Comparison of ENCODE assay signal across 8 mouse cellular contexts in the genomic region with DNA sequence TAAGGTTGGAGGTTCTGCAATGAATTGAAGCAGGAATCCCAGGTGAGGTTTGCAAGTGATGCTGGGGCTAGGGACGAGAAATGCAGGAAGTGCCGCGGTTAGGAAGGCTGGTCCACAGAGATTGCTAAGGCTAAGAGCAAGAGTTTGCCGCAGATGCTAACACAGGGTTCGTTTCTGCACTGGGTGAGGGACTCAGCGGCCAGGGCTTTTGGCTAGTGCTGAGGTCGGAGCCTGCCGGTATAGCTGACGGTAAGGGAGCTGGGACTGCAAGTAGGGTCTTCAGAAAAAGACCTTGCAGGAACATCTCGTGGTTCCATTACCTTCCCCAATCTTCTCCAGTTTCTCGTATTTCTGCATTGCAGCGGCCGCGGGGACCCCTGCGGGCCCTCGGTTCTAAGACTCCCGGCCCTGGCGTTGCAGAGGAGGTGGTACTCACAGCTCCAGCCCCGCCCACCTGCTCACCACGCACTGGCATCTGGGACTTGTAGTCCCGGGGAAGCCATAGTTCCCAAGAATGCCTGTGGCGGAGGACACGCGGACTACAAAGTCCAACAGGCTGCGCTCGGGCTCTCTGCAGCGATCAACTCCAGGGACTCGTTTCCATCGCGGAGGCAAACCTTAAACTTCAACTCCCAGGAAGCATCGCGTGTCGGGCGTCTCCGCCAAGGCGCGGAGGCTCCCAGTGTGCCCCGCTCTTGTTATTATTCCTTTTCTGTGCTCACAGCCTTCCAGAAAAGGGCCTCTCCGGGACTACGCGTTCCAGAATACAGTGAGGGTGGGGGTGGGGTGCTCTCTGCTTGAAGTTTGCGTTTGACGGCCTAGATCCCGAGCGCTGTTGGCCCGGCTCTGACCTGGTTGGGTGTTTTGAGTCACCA. TPM values are rescaled to one million over a fixed set of nuclear protein-coding genes. Genes with fewer than 3 reads are reported as not detected.
DNase-seq lines count a peak whose midpoint lies in the region; ATAC-seq lines count a peak whose summit lies in the region.

A gene (minus strand): TSS at position 402 of the 875 bp plus-strand sequence.
A gene (plus strand): TSS at position 709 of the 875 bp plus-strand sequence.

- H3K9ac ChIP-seq in forebrain, embryonic 14.5 days (ENCODE audit: low read length) = peak within 1 kb of the TSS; percentile 84
- peak within 1 kb of the TSS; percentile 81 for H3K9ac ChIP-seq in neural tube, embryonic 15.5 days (replicated peaks)

- H3K9me3 ChIP-seq in forebrain, embryonic 14.5 days (replicated peaks; ENCODE audit: control insufficient read depth, low read length) = no peaks in the 10 kb centered on the region
- H3K9me3 ChIP-seq in neural tube, embryonic 15.5 days (replicated peaks) = no peaks in the 10 kb centered on the region

- DNase-seq in ES-CJ7 (ENCODE audit: low read depth, low spot score) = peak; percentile 100
- peak; percentile 98 for DNase-seq in cerebellum, adult 11 months
- peak; percentile 100 for DNase-seq in forebrain, embryonic 14.5 days (ENCODE audit: low spot score)
- DNase-seq in heart, postnatal 14 days = peak; percentile 95 to 98
- DNase-seq in layer of hippocampus, adult 11-12 months (ENCODE audit: low spot score) = peak; percentile 99
- peak; percentile 99 for DNase-seq in lung, adult 18-20 months
- DNase-seq in testis, postnatal 14 days (ENCODE audit: low spot score) = peak; percentile 99

- H3K36me3 ChIP-seq in forebrain, embryonic 14.5 days (ENCODE audit: control insufficient read depth, insufficient read depth, low read length) = peaks cover 25% of the 10 kb centered on the region
- H3K36me3 ChIP-seq in neural tube, embryonic 15.5 days = peaks cover 26% of the 10 kb centered on the region

- H3K4me1 ChIP-seq in forebrain, embryonic 14.5 days (ENCODE audit: control insufficient read depth, insufficient read depth, low read length) = peaks cover 40% of the 10 kb centered on the region
- peaks cover 65% of the 10 kb centered on the region for H3K4me1 ChIP-seq in neural tube, embryonic 15.5 days

- H3K27me3 ChIP-seq in forebrain, embryonic 14.5 days (replicated peaks; ENCODE audit: control insufficient read depth, insufficient read depth, low read length) = peaks cover 3% of the 10 kb centered on the region; the same call in 1 of the 2 replicates
- peaks cover 10% of the 10 kb centered on the region for H3K27me3 ChIP-seq in neural tube, embryonic 15.5 days (replicated peaks)

- ATAC-seq in forebrain, embryonic 14.5 days = peak; percentile 95
- peak; percentile 93 for ATAC-seq in neural tube, embryonic 15.5 days (ENCODE audit: low FRiP score)

- H3K4me2 ChIP-seq in forebrain, embryonic 14.5 days (ENCODE audit: low read length) = peak within 1 kb of the TSS; percentile 69
- H3K4me2 ChIP-seq in neural tube, embryonic 15.5 days = peak within 1 kb of the TSS; percentile 91

- peak within 1 kb of the TSS; percentile 90 for H3K27ac ChIP-seq in forebrain, embryonic 14.5 days (ENCODE audit: low read depth, low read length)
- H3K27ac ChIP-seq in neural tube, embryonic 15.5 days (replicated peaks) = peak within 1 kb of the TSS; percentile 94

- under 1% methylated on average over 46 of the region's 46 CpGs for WGBS in forebrain, embryonic 14.5 days
- under 1% methylated on average over 46 of the region's 46 CpGs for WGBS in neural tube, embryonic 15.5 days

- peak within 1 kb of the TSS; percentile 63 for H3K4me3 ChIP-seq in forebrain, embryonic 14.5 days (ENCODE audit: low read depth, low read length)
- H3K4me3 ChIP-seq in neural tube, embryonic 15.5 days (replicated peaks) = peak within 1 kb of the TSS; percentile 60

- intact Hi-C loops in heart, postnatal 14 days (cut with DNase I) = loop anchor here (2.0 kb wide), 2 partner anchors 25 to 47 kb away; no protein-coding TSS in a partner anchor

RNA-seq across cellular contexts. Expression of the first gene that starts in this region (rescaled TPM):
- polyA plus RNA-seq in forebrain, embryonic 14.5 days (2014; fragmentation: Nextera tagmentation; extraction: Ambion mirVana) = 106 and 113 TPM in 2 replicates
- total RNA-seq in heart, postnatal 14 days (2021) = 10 to 100 TPM; 22.5 to 23.4 TPM
- polyA plus RNA-seq in neural tube, embryonic 15.5 days (2015; fragmentation: Nextera tagmentation; extraction: Ambion mirVana) = 113 and 133 TPM in 2 replicates

RNA-seq across cellular contexts. Expression of the second gene that starts in this region (rescaled TPM):
- polyA plus RNA-seq in forebrain, embryonic 14.5 days (2014; fragmentation: Nextera tagmentation; extraction: Ambion mirVana) = 11.5 and 14.6 TPM in 2 replicates
- total RNA-seq in heart, postnatal 14 days (2021) = 10 to 100 TPM; 41.3 to 51.5 TPM
- 15.3 and 19.1 TPM in 2 replicates for polyA plus RNA-seq in neural tube, embryonic 15.5 days (2015; fragmentation: Nextera tagmentation; extraction: Ambion mirVana)

Comparison
In these comparisons a context has a peak if more than half of its experiments do, and no peak if none do; other contexts are left out.
1. Peak in every context shown above with its lines: DNase-seq, ATAC-seq, H3K4me3 ChIP-seq and H3K27ac ChIP-seq.